Mouse (Mus musculus) heart, adult 11 months (tissue): ENCODE results near the gene Tubgcp4.
"Not testable (repeated sequence)": the region's sequence is repeated elsewhere in the genome, so short reads cannot be mapped to it uniquely, and the experiment has no call there.

Experiments
- DNase-seq: peaks from one replicate; pipeline ENCODE4 v3.0.0; 2022

The Tubgcp4 gene

GRCm38 (mm10) chr2:121170481-121170971 lies at the start of gene Tubgcp4:
Gene Tubgcp4, plus strand, starts transcription at chr2:121170654.
- DNase-seq = no peak

GRCm38 (mm10) chr2:121126302-121126701 lies 44.2 kb upstream of the Tubgcp4 start:
- DNase-seq = not testable (repeated sequence)

DNA sequence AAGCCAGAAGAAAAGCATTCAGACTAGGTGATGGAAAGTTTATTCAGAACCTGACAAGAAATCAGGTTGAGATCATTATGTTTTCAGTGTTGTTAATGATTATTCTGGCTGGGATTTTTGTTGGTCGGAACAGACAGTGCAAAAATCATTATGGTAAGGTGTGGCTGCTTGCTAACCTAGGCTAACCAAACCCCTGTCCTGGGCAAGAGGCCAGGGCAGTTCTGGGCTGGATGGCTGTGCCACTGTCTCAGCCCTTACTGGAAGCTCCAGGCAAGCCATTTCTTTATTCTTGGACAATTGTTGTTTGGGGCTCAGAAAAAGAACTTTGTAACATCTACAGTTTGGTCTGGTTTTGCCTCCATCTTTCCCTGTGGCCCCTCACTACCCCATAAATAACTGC lies 42.9 kb upstream of the Tubgcp4 start:
- no peak for DNase-seq

DNA sequence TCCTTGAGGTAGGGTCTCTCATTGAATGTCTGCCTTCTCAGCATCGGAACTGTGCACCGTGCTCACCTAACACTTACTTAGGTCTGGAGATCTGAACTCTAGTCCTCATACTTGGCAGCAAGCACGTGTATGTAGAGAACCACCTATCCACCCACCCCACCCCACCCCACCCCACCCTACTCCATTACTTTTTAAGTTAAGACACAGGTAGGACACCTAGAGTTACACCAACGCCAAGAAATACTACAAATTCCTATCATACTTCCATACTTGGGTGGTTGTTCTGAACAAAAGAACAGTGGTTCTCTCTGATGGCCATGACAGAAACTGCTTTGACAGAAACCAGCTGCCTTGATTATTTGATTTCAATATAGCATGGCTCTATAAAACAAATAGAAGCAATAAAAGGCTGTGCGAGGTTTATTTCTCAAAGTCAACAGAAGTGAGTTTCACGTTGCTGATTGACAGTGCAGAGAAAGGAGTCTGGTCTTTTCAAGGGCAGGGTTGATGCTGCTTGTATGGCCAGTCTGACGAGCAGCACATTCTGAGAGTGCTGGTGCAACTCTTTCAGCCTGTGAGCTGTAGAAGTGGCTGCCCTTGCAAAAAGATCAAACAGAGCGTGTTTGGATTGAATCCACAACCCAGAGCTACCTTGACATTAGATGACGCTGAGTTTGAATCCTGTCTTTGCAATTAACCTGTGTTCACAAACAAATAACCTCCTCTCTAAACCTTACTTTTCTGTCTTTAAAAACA lies 41.4 kb upstream of the Tubgcp4 start:
- DNase-seq = peak; percentile 11

GRCm38 (mm10) chr2:121132822-121133221 lies 37.6 kb upstream of the Tubgcp4 start:
- DNase-seq = peak; percentile 35

GRCm38 (mm10) chr2:121137371-121137770 lies 33.1 kb upstream of the Tubgcp4 start:
- peak; percentile 44 for DNase-seq

DNA sequence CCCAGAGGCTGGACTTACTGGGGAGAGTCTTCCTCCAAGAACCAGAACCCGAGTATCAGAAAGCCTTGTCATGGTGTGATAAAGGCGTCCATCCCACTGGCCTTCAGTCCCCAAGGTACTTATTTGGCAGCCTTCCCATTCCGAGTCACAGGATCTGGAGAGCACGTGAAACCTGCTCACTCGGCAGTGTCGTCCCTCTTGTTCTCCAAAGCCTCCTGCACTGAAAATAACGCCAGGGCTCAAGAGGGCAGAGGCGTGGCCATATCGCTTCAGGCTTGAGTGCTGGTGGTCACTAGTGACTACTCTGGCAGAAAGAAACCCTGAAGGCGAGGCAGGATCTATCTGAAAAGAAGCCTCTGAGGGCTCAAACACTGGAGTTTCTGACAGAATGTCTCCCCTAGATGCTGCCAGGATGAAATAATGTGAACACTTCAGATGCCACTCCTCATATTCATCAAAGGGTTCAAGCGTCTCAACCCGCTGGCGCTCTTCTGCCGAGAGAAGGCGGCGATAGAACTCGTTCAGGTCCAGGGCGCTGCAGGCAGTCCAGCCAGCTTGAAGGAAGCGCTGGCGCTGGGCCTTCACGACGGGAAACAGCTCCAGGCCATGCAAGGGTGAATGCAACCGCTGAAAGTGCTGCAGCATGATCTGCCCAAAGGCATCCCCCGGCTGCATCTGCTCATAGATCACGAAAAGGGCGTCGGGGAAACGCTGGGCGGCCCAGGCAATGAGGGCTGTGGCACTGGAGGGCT lies 31.0 kb upstream of the Tubgcp4 start:
- DNase-seq = peak; percentile 96

- DNase-seq = peak; percentile 100
Observed at GRCm38 (mm10) chr2:121140018-121140882, 30.2 kb upstream of the Tubgcp4 start, which contains the start of the genes Adal and Lcmt2. Gene Adal, plus strand, starts transcription at chr2:121140428. Gene Lcmt2, minus strand, starts transcription at chr2:121140653.

DNA sequence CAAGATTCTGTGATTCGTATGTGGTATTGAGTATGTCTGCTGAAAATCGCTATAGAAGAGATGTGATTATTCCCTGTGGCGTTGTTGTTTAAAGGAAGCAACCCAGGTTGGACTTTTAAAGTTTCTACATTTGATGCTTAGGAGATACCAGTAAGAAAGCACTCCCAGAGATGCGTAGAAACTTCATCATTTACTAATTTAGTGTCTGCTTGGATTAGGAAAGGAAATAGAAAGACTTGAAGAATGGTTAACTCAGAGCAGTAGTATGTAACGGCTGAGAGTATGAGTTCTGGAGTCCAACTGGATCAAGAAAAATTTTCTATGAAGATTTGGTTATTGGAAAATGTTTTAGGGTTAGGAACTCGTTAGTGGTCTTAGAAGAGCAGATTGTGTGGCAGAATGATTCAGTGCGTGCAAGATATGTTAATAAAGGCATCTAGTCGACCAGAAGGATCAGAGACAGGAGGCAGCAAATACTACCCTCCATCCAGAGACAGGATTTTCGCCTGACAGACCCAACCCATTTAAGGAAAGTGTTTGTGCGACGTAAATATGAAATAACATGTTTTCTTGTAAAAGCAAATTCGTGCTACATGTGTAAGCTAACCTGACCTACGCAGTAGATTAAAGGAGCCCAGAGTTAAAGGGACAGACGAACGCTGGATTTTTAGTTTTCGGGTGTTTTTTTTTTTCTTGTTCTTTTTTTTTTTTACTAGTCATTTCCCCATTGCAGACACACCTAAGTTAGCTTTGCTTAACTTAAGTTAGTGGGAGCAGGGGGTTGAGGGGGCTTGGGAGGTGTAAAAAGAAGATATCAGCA lies 29.0 kb upstream of the Tubgcp4 start:
- DNase-seq = peak; percentile 59

GRCm38 (mm10) chr2:121142415-121142814 lies 28.0 kb upstream of the Tubgcp4 start:
- DNase-seq = peak; percentile 68

- DNase-seq = no peak
Observed at GRCm38 (mm10) chr2:121149679-121150078, 20.8 kb upstream of the Tubgcp4 start.

GRCm38 (mm10) chr2:121153100-121153499 lies 17.4 kb upstream of the Tubgcp4 start:
- DNase-seq = peak; percentile 21

- peak; percentile 86 for DNase-seq
Observed at GRCm38 (mm10) chr2:121169173-121169572, 1.3 kb upstream of the Tubgcp4 start.

DNA sequence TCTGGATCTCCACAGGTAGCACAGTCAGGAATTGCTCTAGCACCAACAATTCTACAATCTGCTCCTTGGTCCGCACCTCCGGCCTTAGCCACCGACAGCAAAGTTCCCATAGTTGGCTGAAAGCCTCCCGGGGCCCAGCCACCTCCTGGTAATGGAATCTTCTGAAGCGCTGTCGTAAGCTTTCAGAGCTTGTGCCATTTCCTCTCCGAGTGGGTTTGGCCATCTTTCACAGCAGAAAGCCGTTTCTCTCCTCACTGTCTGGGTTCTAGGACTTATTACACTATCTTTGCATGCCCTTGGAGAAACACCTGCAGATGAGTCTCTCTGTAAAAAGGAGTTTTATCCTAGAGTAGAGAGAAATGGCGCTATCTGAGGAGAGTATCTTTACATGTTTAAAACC lies 552 bp upstream of the Tubgcp4 start:
- DNase-seq = peak; percentile 92

DNA sequence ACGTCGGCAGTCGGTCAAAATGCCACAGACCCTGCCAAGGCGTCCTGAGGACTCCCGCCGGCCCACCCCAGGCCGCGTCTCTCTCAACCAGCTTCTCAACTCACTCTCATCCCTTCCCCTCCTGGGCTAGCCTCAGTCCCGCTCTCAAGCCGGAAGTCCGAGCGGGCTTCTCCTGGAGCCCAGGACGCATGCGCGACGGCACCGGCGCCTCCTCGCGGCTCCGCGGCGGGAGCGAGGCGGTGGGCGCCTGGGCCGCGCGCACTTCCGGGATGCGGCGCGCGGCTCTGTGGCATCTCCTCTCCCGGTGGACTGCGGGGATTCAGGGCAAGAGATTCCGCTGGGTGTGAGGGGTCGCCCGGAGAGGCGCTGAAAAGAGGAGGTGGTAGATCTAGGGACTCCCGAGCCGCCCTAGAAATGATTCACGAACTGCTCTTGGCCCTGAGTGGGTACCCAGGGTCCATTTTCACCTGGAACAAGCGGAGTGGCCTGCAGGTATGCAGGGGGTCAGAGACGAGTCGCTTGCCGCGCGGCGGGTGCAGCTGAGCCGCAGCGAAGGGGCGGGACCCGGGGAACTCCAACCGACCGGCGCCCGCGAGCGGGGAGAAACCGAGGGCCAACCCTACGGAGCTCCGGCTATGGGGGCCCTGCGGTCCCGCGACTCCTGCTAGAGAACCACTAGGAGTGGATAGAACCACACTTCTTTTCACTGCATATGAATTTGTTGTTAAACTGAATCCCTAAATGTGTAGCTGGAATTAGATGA lies 707 bp downstream of the Tubgcp4 start, which contains the start of gene Zscan29:
Gene Zscan29, minus strand, starts transcription at position 146 of the 763 bp plus-strand sequence.
- peak; percentile 99 for DNase-seq

DNA sequence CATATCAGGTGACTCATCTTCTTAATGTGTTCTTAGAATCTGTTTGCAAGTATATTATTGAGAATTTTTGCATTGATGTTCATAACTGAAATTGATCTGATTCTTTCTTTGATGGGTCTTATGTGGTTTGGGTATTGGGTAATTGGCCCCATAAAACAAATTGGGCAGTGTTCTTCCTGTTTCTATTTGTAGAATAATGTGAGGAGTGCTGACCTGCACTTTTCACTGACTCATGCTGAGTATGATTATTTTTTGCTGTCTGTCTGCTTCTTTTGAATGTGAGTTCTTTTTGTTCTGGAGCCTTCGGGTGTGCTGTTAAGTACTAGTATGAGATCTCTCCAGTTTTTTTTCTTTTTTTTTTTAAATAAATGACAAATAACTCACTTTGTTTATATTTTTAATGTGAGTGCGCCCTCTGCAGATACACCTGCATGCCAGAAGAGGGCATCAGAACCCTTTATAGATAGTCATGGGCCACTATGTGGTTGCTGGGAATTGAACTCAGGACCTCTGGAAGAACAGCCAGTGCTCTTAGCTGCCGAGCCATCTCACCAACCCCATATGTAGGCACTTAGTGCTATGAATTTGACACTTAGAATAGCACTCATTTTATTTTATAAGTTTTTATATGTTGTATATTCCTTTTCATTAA lies 8.5 kb downstream of the Tubgcp4 start:
- DNase-seq = peak; percentile 57

DNA sequence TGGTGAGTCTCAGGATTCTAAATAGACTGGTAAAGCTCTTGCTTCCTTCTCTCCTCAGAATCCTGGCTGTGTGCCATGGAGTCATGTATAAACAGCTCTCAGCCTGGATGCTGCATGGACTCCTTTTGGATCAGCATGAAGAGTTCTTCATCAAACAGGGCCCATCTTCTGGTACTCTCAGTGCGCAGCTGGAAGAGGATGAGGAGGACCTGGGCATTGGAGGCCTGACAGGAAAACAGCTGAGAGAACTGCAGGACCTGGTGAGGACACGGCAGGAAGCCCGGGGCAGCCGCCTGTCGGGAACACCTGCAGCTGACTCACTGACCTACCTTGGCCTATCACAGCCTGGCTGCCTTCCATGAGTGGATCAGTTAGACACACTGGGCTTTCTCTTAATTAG lies 13.0 kb downstream of the Tubgcp4 start:
- peak; percentile 68 for DNase-seq

- DNase-seq = peak; percentile 64
Observed at GRCm38 (mm10) chr2:121184142-121184541, 13.7 kb downstream of the Tubgcp4 start.

DNA sequence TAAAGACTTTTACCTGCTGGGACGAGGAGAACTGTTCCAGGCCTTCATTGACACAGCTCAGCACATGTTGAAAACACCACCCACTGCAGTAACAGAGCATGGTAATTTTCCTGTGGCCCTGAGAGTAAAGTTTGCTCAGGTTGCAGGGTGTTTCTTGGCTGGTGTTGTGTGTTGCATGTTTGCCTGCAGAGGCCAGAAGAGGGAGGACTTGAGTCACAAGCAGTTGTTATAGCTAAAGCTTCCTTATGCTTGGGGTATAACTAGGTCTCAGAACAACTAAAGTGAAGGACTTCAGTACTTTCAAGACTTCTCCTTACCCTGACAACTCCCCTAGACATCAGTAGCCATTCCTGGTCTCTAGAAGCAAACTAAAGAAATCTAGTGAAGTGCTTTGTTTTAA lies 18.1 kb downstream of the Tubgcp4 start:
- peak; percentile 43 for DNase-seq

DNA sequence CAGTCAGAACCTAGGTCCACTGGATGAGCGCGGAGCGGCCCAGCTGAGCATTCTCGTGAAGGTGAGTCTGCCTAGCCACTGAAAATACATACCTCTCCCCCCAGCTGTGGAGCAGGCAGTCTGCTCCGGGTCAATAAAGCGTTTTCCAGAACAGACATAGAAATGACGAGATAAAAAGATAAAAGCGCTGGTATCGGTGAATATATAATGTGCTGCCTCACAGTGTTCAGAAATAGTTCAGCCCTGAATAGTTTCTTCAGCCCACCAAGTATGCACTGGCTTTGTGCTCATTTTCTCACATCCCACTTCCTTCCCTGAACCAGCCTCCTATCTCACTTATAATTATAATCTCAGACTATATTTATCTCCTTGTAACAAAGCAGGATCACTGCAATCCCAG lies 25.0 kb downstream of the Tubgcp4 start:
- DNase-seq = peak; percentile 83
